Mouse (Mus musculus) myocyte (in vitro differentiated cells): Measurements from ENCODE around the gene Mgat4d. TPM values are rescaled to one million over a fixed set of nuclear protein-coding genes. Genes with fewer than 3 reads are reported as not detected.

Experiments
- H3K27me3 ChIP-seq: one replicate; pipeline ENCODE4 v1.6.1; 2011; ENCODE audit not compliant: control insufficient read depth, insufficient read depth, insufficient read length
- H3K36me3 ChIP-seq: one replicate; pipeline ENCODE4 v1.6.1; 2011; ENCODE audit not compliant: control insufficient read depth, insufficient read depth
- H3K4me2 ChIP-seq: one replicate; pipeline ENCODE4 v1.6.1; 2011; ENCODE audit warnings: low read depth, control low read depth
- H3K4me3 ChIP-seq: one replicate; pipeline ENCODE4 v1.5.1; 2011; ENCODE audit warnings: mild to moderate bottlenecking, control low read depth, moderate library complexity
- H3K79me2 ChIP-seq: one replicate; pipeline ENCODE4 v1.6.1; 2011; ENCODE audit not compliant: control insufficient read depth, insufficient read depth
- H3ac ChIP-seq: one replicate; pipeline ENCODE4 v1.6.1; 2011; ENCODE audit not compliant: control insufficient read depth, insufficient read length
- CEBPB ChIP-seq: IDR thresholded peaks from 2 replicates; pipeline ENCODE4 v1.6.1; 2011; ENCODE audit warnings: mild to moderate bottlenecking, moderate library complexity; ENCODE audit not compliant: poor library complexity, insufficient read depth, severe bottlenecking
- E2F4 ChIP-seq: IDR thresholded peaks from one replicate; pipeline ENCODE4 v1.6.1; 2011; ENCODE audit warnings: mild to moderate bottlenecking, control low read depth, moderate library complexity; ENCODE audit not compliant: insufficient read depth
- MAX ChIP-seq: IDR thresholded peaks from one replicate; pipeline ENCODE4 v1.6.1; 2011; ENCODE audit warnings: low read depth, mild to moderate bottlenecking, control low read depth
- MYOD1 ChIP-seq, 3 experiments: IDR thresholded peaks; one replicate each; pipeline ENCODE4 v1.6.1; 2011; ENCODE audit warnings: control low read depth in 2 of 3, low read depth in 2 of 3, mild to moderate bottlenecking in 2 of 3, moderate library complexity in 1 of 3; ENCODE audit not compliant: insufficient read length in 2 of 3, control insufficient read depth in 1 of 3
- MYOG ChIP-seq, 3 experiments: IDR thresholded peaks; one replicate each; pipeline ENCODE4 v1.6.1; 2011; ENCODE audit warnings: control low read depth in 2 of 3, low read depth in 2 of 3, mild to moderate bottlenecking in 2 of 3; ENCODE audit not compliant: insufficient read length in 2 of 3, control insufficient read depth in 1 of 3, insufficient read depth in 1 of 3
- POLR2A ChIP-seq: IDR thresholded peaks from one replicate; pipeline ENCODE4 v1.6.1; 2011; ENCODE audit warnings: low read depth, mild to moderate bottlenecking, control low read depth, moderate library complexity; ENCODE audit not compliant: insufficient read length
- POLR2AphosphoS2 ChIP-seq: IDR thresholded peaks from one replicate; pipeline ENCODE4 v1.6.1; 2011; ENCODE audit warnings: low read depth, control low read depth; ENCODE audit not compliant: insufficient read length
- REST ChIP-seq: IDR thresholded peaks from one replicate; pipeline ENCODE4 v1.6.1; 2011; ENCODE audit warnings: mild to moderate bottlenecking, control low read depth, moderate library complexity; ENCODE audit not compliant: insufficient read depth, insufficient read length
- SRF ChIP-seq: IDR thresholded peaks from one replicate; pipeline ENCODE4 v1.6.1; 2011; ENCODE audit warnings: low read depth; ENCODE audit not compliant: control insufficient read depth, insufficient read length
- TCF12 ChIP-seq: IDR thresholded peaks from one replicate; pipeline ENCODE4 v1.6.1; 2011; ENCODE audit warnings: mild to moderate bottlenecking, control low read depth; ENCODE audit not compliant: poor library complexity, insufficient read depth, severe bottlenecking
- TCF3 ChIP-seq: IDR thresholded peaks from one replicate; pipeline ENCODE4 v1.6.1; 2011; ENCODE audit warnings: low read depth, control low read depth; ENCODE audit not compliant: insufficient read length
- USF1 ChIP-seq: IDR thresholded peaks from one replicate; pipeline ENCODE4 v1.6.1; 2011; ENCODE audit warnings: low read depth, mild to moderate bottlenecking, control low read depth, moderate library complexity
- polyA plus RNA-seq: library from polyadenylated mRNA; unstranded; fragments of >200 nt; fragmentation: generic; extraction: Trizol; gene quantifications from one replicate; pipeline ENCODE4 v1.2.1, GENCODE M21; 2012; ENCODE audit warnings: missing spikeins

Mgat4d gene
- polyA plus RNA-seq, 1 experiment: not detected

DNA sequence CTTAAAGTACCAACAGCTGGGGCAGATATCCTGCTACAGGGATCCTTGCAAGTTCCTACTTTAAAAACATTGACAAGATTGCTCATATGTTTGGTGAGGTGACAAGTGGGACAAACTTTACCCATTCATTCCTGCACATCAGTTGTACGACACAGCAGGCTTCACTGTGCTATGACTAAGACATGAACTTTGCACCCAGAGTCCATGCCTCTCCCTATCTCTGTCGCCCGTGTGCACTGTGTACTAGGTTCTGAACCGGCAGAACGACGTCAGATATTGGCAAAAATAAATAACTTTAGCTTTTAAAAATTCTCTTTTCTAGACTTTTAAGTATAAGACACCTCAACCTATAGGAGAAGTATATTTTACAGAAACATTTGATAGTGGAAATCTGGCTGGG, 48.4 kb downstream of the Mgat4d start:
- Histone ChIP-seq H3K79me2 (no peaks in the 10 kb centered on the region), H3K4me2 (no peak overlapping the region), H3K36me3 (no peaks in the 10 kb centered on the region), H3ac (no peak overlapping the region), H3K27me3 (peaks cover 12% of the 10 kb centered on the region), H3K4me3 (no peak overlapping the region)
- no peak for TF ChIP-seq MYOG (IDR thresholded peaks at IDR 0.05; ENCODE audit: control insufficient read depth in 1 of 3, insufficient read depth in 1 of 3, insufficient read length in 2 of 3, low read depth in 2 of 3)
- no peak for TF ChIP-seq TCF3
- no peak for TF ChIP-seq POLR2AphosphoS2
- no peak for TF ChIP-seq CEBPB
- TF ChIP-seq SRF: no peak
- no peak for TF ChIP-seq REST
- TF ChIP-seq E2F4: no peak
- TF ChIP-seq MYOD1 (IDR thresholded peaks at IDR 0.05; ENCODE audit: control insufficient read depth in 1 of 3, insufficient read length in 2 of 3, low read depth in 2 of 3): no peak
- TF ChIP-seq USF1: no peak
- no peak for TF ChIP-seq POLR2A
- no peak for TF ChIP-seq TCF12
- no peak for TF ChIP-seq MAX

DNA sequence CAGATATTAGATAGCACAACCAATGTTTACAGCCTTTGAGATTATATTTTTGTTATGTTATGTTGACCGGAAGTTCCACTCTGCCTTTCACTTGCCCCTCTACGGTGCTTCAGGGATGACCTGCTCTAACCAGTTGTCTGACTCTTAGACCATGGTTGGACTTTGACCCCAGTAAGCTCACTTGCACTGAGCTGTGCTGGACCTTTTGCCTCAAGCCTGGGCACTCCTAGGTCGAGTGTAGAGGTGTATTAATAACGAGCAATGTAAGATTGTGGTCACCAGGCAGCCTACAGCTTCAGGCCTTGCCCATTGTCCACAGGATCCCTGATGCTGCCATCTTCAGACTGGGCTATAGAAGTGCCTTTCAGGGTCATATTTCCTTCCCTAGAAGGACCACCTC, 49.5 kb downstream of the Mgat4d start:
- no peak for TF ChIP-seq POLR2A
- TF ChIP-seq MAX: no peak
- TF ChIP-seq TCF3: no peak
- no peak for TF ChIP-seq REST
- no peak for TF ChIP-seq TCF12
- TF ChIP-seq SRF: no peak
- no peak for TF ChIP-seq POLR2AphosphoS2
- TF ChIP-seq CEBPB: no peak
- no peak for TF ChIP-seq MYOD1 (IDR thresholded peaks at IDR 0.05; ENCODE audit: control insufficient read depth in 1 of 3, insufficient read length in 2 of 3, low read depth in 2 of 3)
- no peak for TF ChIP-seq MYOG (IDR thresholded peaks at IDR 0.05; ENCODE audit: control insufficient read depth in 1 of 3, insufficient read depth in 1 of 3, insufficient read length in 2 of 3, low read depth in 2 of 3)
- TF ChIP-seq USF1: no peak
- Histone ChIP-seq H3K4me2 (no peak overlapping the region), H3K79me2 (no peaks in the 10 kb centered on the region), H3K36me3 (no peaks in the 10 kb centered on the region), H3ac (no peak overlapping the region), H3K4me3 (no peak overlapping the region), H3K27me3 (peaks cover 16% of the 10 kb centered on the region)

DNA sequence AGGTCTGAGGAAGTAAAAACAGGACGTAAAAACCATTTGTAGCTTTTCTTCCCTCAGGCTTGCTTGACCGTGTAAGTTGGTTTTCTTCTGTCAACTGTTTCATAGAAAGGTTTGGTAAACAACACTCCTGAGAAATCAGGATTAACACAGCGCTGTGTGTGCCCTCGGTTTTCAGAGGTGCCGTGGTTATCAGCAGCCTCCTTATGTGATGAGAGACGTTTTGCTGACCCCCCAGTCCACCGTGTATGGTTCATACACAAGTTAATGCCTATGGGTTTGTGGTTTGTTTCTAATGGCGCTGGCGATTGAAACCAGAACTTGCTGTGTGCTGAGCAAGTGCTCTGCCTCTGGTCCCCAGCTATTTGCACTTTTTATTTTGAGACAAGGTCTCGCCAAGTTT, 57.3 kb downstream of the Mgat4d start:
- Histone ChIP-seq H3K27me3 (peaks cover 9% of the 10 kb centered on the region), H3K4me3 (no peak overlapping the region), H3K4me2 (no peak overlapping the region), H3ac (no peak overlapping the region), H3K36me3 (no peaks in the 10 kb centered on the region), H3K79me2 (no peaks in the 10 kb centered on the region)
- TF ChIP-seq E2F4 (no peak), USF1 (no peak), TCF3 (no peak), MYOG (IDR thresholded peaks at IDR 0.05; ENCODE audit: control insufficient read depth in 1 of 3, insufficient read depth in 1 of 3, insufficient read length in 2 of 3, low read depth in 2 of 3) (no peak), MYOD1 (IDR thresholded peaks at IDR 0.05; ENCODE audit: control insufficient read depth in 1 of 3, insufficient read length in 2 of 3, low read depth in 2 of 3) (no peak), REST (no peak), POLR2AphosphoS2 (no peak), POLR2A (no peak)

DNA sequence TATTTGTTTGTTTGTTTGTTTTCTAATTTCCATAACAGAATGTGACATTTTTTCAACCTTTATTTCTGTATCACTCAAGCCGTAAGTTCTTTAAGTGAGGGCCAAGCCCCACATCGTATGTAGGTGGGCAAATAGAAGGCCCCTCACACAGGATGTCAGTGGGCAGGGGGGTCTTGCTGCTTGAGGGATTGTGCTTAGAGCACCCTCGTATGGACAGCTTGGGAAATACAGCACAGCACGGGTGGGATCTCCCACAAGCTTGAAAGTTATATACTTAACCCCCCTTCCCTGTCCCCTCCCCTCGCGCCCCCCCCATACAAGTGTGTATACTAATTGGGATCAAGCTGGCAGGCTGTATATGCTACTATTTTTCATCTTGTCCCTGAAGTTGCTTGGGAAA, 58.6 kb downstream of the Mgat4d start:
- no peak for TF ChIP-seq MAX
- no peak for TF ChIP-seq MYOG (IDR thresholded peaks at IDR 0.05; ENCODE audit: control insufficient read depth in 1 of 3, insufficient read depth in 1 of 3, insufficient read length in 2 of 3, low read depth in 2 of 3)
- no peak for TF ChIP-seq TCF12
- no peak for TF ChIP-seq USF1
- no peak for TF ChIP-seq TCF3
- TF ChIP-seq POLR2A: no peak
- no peak for TF ChIP-seq REST
- TF ChIP-seq MYOD1 (IDR thresholded peaks at IDR 0.05; ENCODE audit: control insufficient read depth in 1 of 3, insufficient read length in 2 of 3, low read depth in 2 of 3): no peak
- TF ChIP-seq SRF: no peak
- no peak for TF ChIP-seq POLR2AphosphoS2
- TF ChIP-seq CEBPB: no peak
- TF ChIP-seq E2F4: no peak
- H3K4me3 ChIP-seq: no peak overlapping the region
- no peaks in the 10 kb centered on the region for H3K36me3 ChIP-seq
- H3K79me2 ChIP-seq: no peaks in the 10 kb centered on the region
- peaks cover 9% of the 10 kb centered on the region for H3K27me3 ChIP-seq
- peak overlapping the region; percentile 6 for H3K4me2 ChIP-seq
- no peak overlapping the region for H3ac ChIP-seq

DNA sequence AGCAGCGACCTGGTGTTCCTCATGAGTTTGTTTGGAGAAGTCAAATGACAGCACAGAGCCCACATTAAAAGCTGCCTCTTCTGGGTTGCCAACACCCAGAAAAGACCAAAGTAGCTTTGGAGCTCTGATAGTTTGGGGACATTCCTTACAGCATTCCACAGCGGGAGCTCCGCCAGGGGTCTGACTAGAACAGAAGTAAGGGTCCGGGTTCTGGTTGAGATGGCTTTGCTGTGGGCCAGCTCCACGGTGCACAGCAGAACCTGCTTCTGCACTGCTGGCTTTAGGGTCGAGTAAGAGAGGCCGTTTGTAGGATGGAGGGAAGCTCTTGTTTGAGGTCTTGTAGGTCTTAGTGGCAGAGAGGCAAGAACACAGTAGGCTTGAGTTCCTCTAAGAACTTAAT, 60.2 kb downstream of the Mgat4d start:
- H3K4me2 ChIP-seq: no peak overlapping the region
- H3ac ChIP-seq: no peak overlapping the region
- TF ChIP-seq POLR2A (no peak), TCF12 (no peak), MYOD1 (IDR thresholded peaks at IDR 0.05; ENCODE audit: control insufficient read depth in 1 of 3, insufficient read length in 2 of 3, low read depth in 2 of 3) (no peak), E2F4 (no peak), MYOG (IDR thresholded peaks at IDR 0.05; ENCODE audit: control insufficient read depth in 1 of 3, insufficient read depth in 1 of 3, insufficient read length in 2 of 3, low read depth in 2 of 3) (no peak), REST (no peak), CEBPB (no peak), POLR2AphosphoS2 (no peak), TCF3 (no peak), USF1 (no peak), SRF (no peak), MAX (no peak)
- peaks cover 6% of the 10 kb centered on the region for H3K27me3 ChIP-seq
- H3K79me2 ChIP-seq: no peaks in the 10 kb centered on the region
- no peaks in the 10 kb centered on the region for H3K36me3 ChIP-seq
- no peak overlapping the region for H3K4me3 ChIP-seq
